Comparison of ENCODE assay signal across 19 mouse cellular contexts in genomic region chr16:91629749-91630148, GRCm38 (mm10).
"Had no signal": no experiment of that assay in that cellular context is flagged by ENCODE, and none has a peak within 500 bp of the region (broad histone marks: within the 10 kb centered on the region; RNA-seq: fewer than 3 reads in every experiment).

No protein-coding gene starts in this region.

- H3K27me3 ChIP-seq: lung, embryonic 15.5 days; megakaryocyte, embryonic 14.5 days; neural tube, embryonic 13.5 days; neural tube, embryonic 15.5 days; stomach, embryonic 15.5 days had no signal

- H3K4me3 ChIP-seq: lung, embryonic 15.5 days; megakaryocyte, embryonic 14.5 days; myocyte; neural tube, embryonic 13.5 days; neural tube, embryonic 15.5 days; stomach, embryonic 15.5 days had no signal

- H3K4me2 ChIP-seq: lung, embryonic 15.5 days; midbrain, embryonic 11.5 days; neural tube, embryonic 13.5 days; neural tube, embryonic 15.5 days; stomach, embryonic 15.5 days had no signal

- H3K4me1 ChIP-seq: neural tube, embryonic 13.5 days; neural tube, embryonic 15.5 days; stomach, embryonic 15.5 days had no signal

- ATAC-seq: lung, postnatal 0 days; midbrain, embryonic 16.5 days had no signal

- H3K9me3 ChIP-seq: lung, embryonic 15.5 days; megakaryocyte, embryonic 14.5 days; neural tube, embryonic 13.5 days; neural tube, embryonic 15.5 days; stomach, embryonic 15.5 days had no signal

- H3K27ac ChIP-seq: liver, embryonic 14.5 days; lung, embryonic 15.5 days; macrophage; neural tube, embryonic 13.5 days; neural tube, embryonic 15.5 days; stomach, postnatal 0 days had no signal

- H3K9ac ChIP-seq: liver, embryonic 14.5 days; lung, embryonic 15.5 days; neural tube, embryonic 13.5 days; neural tube, embryonic 15.5 days; stomach, embryonic 15.5 days had no signal

- DNase-seq: lung, adult 2 months; lung, postnatal 14 days; lung, postnatal 36 days; midbrain, embryonic 14.5 days; right cerebral cortex, postnatal 14 days; thymus, postnatal 14 days; thymus, postnatal 36 days had no signal
